In the genomic region with DNA sequence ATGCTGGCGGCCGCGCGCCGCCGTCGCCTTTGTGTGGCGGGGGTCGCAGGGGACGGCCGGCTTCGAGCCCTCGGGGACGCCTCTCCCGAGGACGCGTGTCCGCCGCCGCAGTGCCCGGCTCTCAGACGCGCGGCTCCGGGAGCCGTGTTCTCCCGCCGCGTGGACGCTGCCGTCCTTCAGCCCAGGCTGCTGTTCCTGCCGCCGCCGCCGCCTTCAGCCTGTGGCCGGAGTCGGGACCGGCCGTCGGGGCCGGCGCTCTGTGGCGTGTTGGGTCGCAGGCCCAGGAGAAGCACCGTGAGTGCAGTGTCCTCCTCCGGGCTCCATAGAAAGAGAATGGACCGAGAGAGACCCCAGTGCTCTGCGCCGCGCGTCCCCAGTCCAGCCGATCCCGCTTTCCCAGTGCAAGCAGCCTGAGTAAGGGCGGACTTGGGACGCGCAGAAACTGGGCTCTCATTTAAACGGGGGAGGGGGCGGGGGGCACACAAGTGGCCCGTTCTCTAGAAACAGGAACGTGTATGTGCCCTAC, we compare ENCODE assay signal across 8 mouse cellular contexts. TPM values are rescaled to one million over a fixed set of nuclear protein-coding genes. Genes with fewer than 3 reads are reported as not detected.
DNase-seq lines count a peak whose midpoint lies in the region; ATAC-seq and TF ChIP-seq lines count a peak whose summit lies in the region.

No protein-coding gene starts in this region.

- peak overlapping the region; percentile 72 for H3K9ac ChIP-seq in CH12.LX (ENCODE audit: insufficient read depth, low read depth)
- peak overlapping the region; percentile 97 for H3K9ac ChIP-seq in embryonic facial prominence, embryonic 14.5 days (ENCODE audit: low read depth, low read length)
- peak overlapping the region; percentile 87 for H3K9ac ChIP-seq in heart, embryonic 16.5 days (ENCODE audit: low read length)
- peak overlapping the region; percentile 77 for H3K9ac ChIP-seq in liver, postnatal 0 days (replicated peaks)
- peak overlapping the region; percentile 95 for H3K9ac ChIP-seq in neural tube, embryonic 12.5 days

- WGBS in embryonic facial prominence, embryonic 14.5 days: under 1% methylated on average over 12 of the region's 60 CpGs
- WGBS in heart, embryonic 16.5 days: under 1% methylated on average over 60 of the region's 60 CpGs
- WGBS in liver, postnatal 0 days (ENCODE audit: insufficient replicate concordance): 2% methylated on average over 44 of the region's 60 CpGs
- under 1% methylated on average over 60 of the region's 60 CpGs for WGBS in neural tube, embryonic 12.5 days

- peaks cover 2% of the 10 kb centered on the region; the same call in 1 of the 2 replicates for H3K79me2 ChIP-seq in CH12.LX (replicated peaks; ENCODE audit: control insufficient read depth, extremely low read depth, insufficient read depth, poor library complexity, severe bottlenecking)

- H3K27ac ChIP-seq in CH12.LX (ENCODE audit: insufficient read depth, low read depth): no peak overlapping the region
- H3K27ac ChIP-seq in embryonic facial prominence, embryonic 14.5 days (replicated peaks; ENCODE audit: low read depth, low read length): peak overlapping the region; percentile 96
- peak overlapping the region; percentile 91 for H3K27ac ChIP-seq in heart, embryonic 16.5 days (ENCODE audit: low read length)
- peak overlapping the region; percentile 88 for H3K27ac ChIP-seq in liver, postnatal 0 days (ENCODE audit: low read depth)
- H3K27ac ChIP-seq in neural tube, embryonic 12.5 days: peak overlapping the region; percentile 99

- TF ChIP-seq CTCF in CH12.LX (conservative IDR thresholded peaks at IDR 0.05 in 1 of 2, IDR thresholded peaks at IDR 0.05 in 1 of 2; ENCODE audit: low read depth in 2 of 2, low read length in 2 of 2): no peak
- TF ChIP-seq CTCF in liver, postnatal 0 days (IDR thresholded peaks at IDR 0.05; ENCODE audit: low read depth): no peak

- no peak for TF ChIP-seq POLR2A in CH12.LX (IDR thresholded peaks at IDR 0.05; ENCODE audit: low read depth, low read length)

- DNase-seq in CH12.LX (ENCODE audit: extremely low read depth): peak; percentile 35
- peak; percentile 83 for DNase-seq in adrenal gland, adult 2 months
- peak; percentile 65 for DNase-seq in embryonic facial prominence, embryonic 14.5 days (ENCODE audit: low spot score)
- DNase-seq in kidney, postnatal 14 days: peak; percentile 68
- peak; percentile 64 for DNase-seq in liver, postnatal 0 days
- peak; percentile 64 for DNase-seq in yolk sac, embryonic 10.5 days (ENCODE audit: low spot score)

- TF ChIP-seq RAD21 in CH12.LX (IDR thresholded peaks at IDR 0.05; ENCODE audit: low read depth, low read length): no peak

- H3K36me3 ChIP-seq in CH12.LX (replicated peaks in 1 of 2; ENCODE audit: control insufficient read depth in 1 of 2, insufficient read depth in 1 of 2, low read length in 1 of 2): peaks cover 0 to 4% of the 10 kb centered on the region in 2 experiments
- peaks cover 2% of the 10 kb centered on the region; the same call in 1 of the 2 replicates for H3K36me3 ChIP-seq in embryonic facial prominence, embryonic 14.5 days (ENCODE audit: control insufficient read depth, insufficient read depth, low read length)
- 0 out of 2 replicates have a peak, but pooled peaks cover 2% of the 10 kb centered on the region for H3K36me3 ChIP-seq in heart, embryonic 16.5 days (ENCODE audit: control insufficient read depth, insufficient read depth)
- H3K36me3 ChIP-seq in liver, postnatal 0 days (replicated peaks; ENCODE audit: insufficient read depth, low read length): no peaks in the 10 kb centered on the region
- peaks cover 2% of the 10 kb centered on the region; the same call in 1 of the 2 replicates for H3K36me3 ChIP-seq in neural tube, embryonic 12.5 days

- in situ Hi-C loops in CH12.LX (cut with MboI; ENCODE audit: low pct_ligation_motif_present, low pct_unique_long_range_greater_than_20kb, low sequenced_read_pairs): no loop called here

- TF ChIP-seq EP300 in CH12.LX (IDR thresholded peaks at IDR 0.05; ENCODE audit: low read length): no peak
- TF ChIP-seq EP300 in liver, postnatal 0 days (IDR thresholded peaks at IDR 0.05; ENCODE audit: low read depth): no peak

- peak overlapping the region; percentile 65 for H3K4me2 ChIP-seq in CH12.LX (ENCODE audit: insufficient read depth, low read depth, poor library complexity, severe bottlenecking)
- peak overlapping the region; percentile 64 for H3K4me2 ChIP-seq in embryonic facial prominence, embryonic 14.5 days (ENCODE audit: low read depth, low read length)
- peak overlapping the region; percentile 82 for H3K4me2 ChIP-seq in heart, embryonic 16.5 days (ENCODE audit: low read depth, low read length)
- H3K4me2 ChIP-seq in liver, postnatal 0 days (ENCODE audit: low read depth, low read length): peak overlapping the region; percentile 92
- H3K4me2 ChIP-seq in neural tube, embryonic 12.5 days (replicated peaks): peak overlapping the region; percentile 75

- dilution Hi-C loops in CH12.LX (cut with MboI; ENCODE audit: extremely low pct_ligation_motif_present, extremely low pct_unique_long_range_greater_than_20kb, low sequenced_read_pairs): no loop called here

- no peaks in the 10 kb centered on the region for H3K27me3 ChIP-seq in CH12.LX (replicated peaks)
- H3K27me3 ChIP-seq in embryonic facial prominence, embryonic 14.5 days (replicated peaks; ENCODE audit: control insufficient read depth, insufficient read depth, low read length): no peaks in the 10 kb centered on the region
- H3K27me3 ChIP-seq in heart, embryonic 16.5 days (ENCODE audit: control insufficient read depth, insufficient read depth, low read length): no peaks in the 10 kb centered on the region
- no peaks in the 10 kb centered on the region for H3K27me3 ChIP-seq in liver, postnatal 0 days (ENCODE audit: insufficient read depth, low read length)
- no peaks in the 10 kb centered on the region for H3K27me3 ChIP-seq in neural tube, embryonic 12.5 days (replicated peaks)

- peak; percentile 45 for ATAC-seq in embryonic facial prominence, embryonic 14.5 days (ENCODE audit: low read depth)
- peak; percentile 62 for ATAC-seq in heart, embryonic 16.5 days (replicated peaks; ENCODE audit: extremely low read depth, insufficient read depth, low FRiP score)
- ATAC-seq in liver, postnatal 0 days: peak; percentile 64
- ATAC-seq in neural tube, embryonic 12.5 days (ENCODE audit: low FRiP score, low read depth): peak; percentile 56

- no peaks in the 10 kb centered on the region for H3K9me3 ChIP-seq in CH12.LX (replicated peaks; ENCODE audit: low read length)
- no peaks in the 10 kb centered on the region for H3K9me3 ChIP-seq in embryonic facial prominence, embryonic 14.5 days (ENCODE audit: control insufficient read depth, low read length)
- no peaks in the 10 kb centered on the region for H3K9me3 ChIP-seq in heart, embryonic 16.5 days (replicated peaks; ENCODE audit: control insufficient read depth, low read length)
- no peaks in the 10 kb centered on the region for H3K9me3 ChIP-seq in liver, postnatal 0 days (ENCODE audit: low read length)
- H3K9me3 ChIP-seq in neural tube, embryonic 12.5 days: no peaks in the 10 kb centered on the region

- peak overlapping the region; percentile 64 to 97 (median 87) for H3K4me3 ChIP-seq in CH12.LX (replicated peaks in 1 of 3; ENCODE audit: low read depth in 2 of 3, low read length in 2 of 3, poor library complexity in 1 of 3)
- peak overlapping the region; percentile 86 for H3K4me3 ChIP-seq in embryonic facial prominence, embryonic 14.5 days (ENCODE audit: low read depth, low read length)
- H3K4me3 ChIP-seq in heart, embryonic 16.5 days (ENCODE audit: low read length): peak overlapping the region; percentile 76
- peak overlapping the region; percentile 79 for H3K4me3 ChIP-seq in liver, postnatal 0 days (ENCODE audit: low read depth, low read length)
- peak overlapping the region; percentile 63 for H3K4me3 ChIP-seq in neural tube, embryonic 12.5 days

- H3K4me1 ChIP-seq in CH12.LX (ENCODE audit: control insufficient read depth in 1 of 2, insufficient read depth in 2 of 2): peaks cover 3 to 40% of the 10 kb centered on the region in 2 experiments; a peak in 3 of 4 replicates
- H3K4me1 ChIP-seq in embryonic facial prominence, embryonic 14.5 days (ENCODE audit: control insufficient read depth, insufficient read depth, low read length): peaks cover 8% of the 10 kb centered on the region
- H3K4me1 ChIP-seq in heart, embryonic 16.5 days (ENCODE audit: control insufficient read depth, insufficient read depth, low read length): peaks cover 10% of the 10 kb centered on the region
- H3K4me1 ChIP-seq in liver, postnatal 0 days (ENCODE audit: insufficient read depth): peaks cover 11% of the 10 kb centered on the region
- H3K4me1 ChIP-seq in neural tube, embryonic 12.5 days: peaks cover 12% of the 10 kb centered on the region

TF ChIP-seq in CH12.LX, 34 proteins besides CTCF, POLR2A, EP300 and RAD21:
- TF ChIP-seq ZNF384 (IDR thresholded peaks at IDR 0.05; ENCODE audit: low read depth, low read length) (no peak), MEF2A (IDR thresholded peaks at IDR 0.05; ENCODE audit: borderline replicate concordance, low read depth, low read length) (no peak), ZC3H11A (IDR thresholded peaks at IDR 0.05; ENCODE audit: low read depth, low read length) (no peak), ETS1 (conservative IDR thresholded peaks at IDR 0.05; ENCODE audit: low read depth, low read length) (no peak), KAT2A (IDR thresholded peaks at IDR 0.05; ENCODE audit: insufficient replicate concordance, low read length) (no peak), TCF12 (IDR thresholded peaks at IDR 0.05; ENCODE audit: low read depth, low read length) (no peak), MXI1 (IDR thresholded peaks at IDR 0.05; ENCODE audit: low read depth, low read length) (peak; percentile 51), UBTF (IDR thresholded peaks at IDR 0.05; ENCODE audit: low read depth, low read length) (0 out of 2 replicates have a peak, but pooled peaks have one; percentile 83), MAFK (IDR thresholded peaks at IDR 0.05; ENCODE audit: insufficient replicate concordance, low read length) (no peak), MAX (IDR thresholded peaks at IDR 0.05; ENCODE audit: low read length) (no peak), GABPA (IDR thresholded peaks at IDR 0.05; ENCODE audit: insufficient replicate concordance, low read depth, low read length) (no peak)

RNA-seq across cellular contexts. Expression of gene Slc4a7, which starts 1.3 kb away (rescaled TPM):
- total RNA-seq in CH12.LX (2012; rRNA removed): 13.6 and 13.9 TPM in 2 replicates
- total RNA-seq in CH12.LX (2014; rRNA removed): 17.6 and 21.4 TPM in 2 replicates
- polyA plus RNA-seq in CH12.LX (2012; ENCODE audit: insufficient read length, low read depth): 15.5 and 19.0 TPM in 2 replicates
- total RNA-seq in adrenal gland, adult 2 months (2021): 10 to 100 TPM; 16.9 to 26.5 TPM
- 17.0 and 24.0 TPM in 2 replicates for polyA plus RNA-seq in adrenal gland, adult 2 months (2012; rRNA removed)
- polyA plus RNA-seq in embryonic facial prominence, embryonic 14.5 days (2014; fragmentation: Nextera tagmentation; extraction: Ambion mirVana): 10.7 and 13.9 TPM in 2 replicates
- polyA plus RNA-seq in heart, embryonic 16.5 days (2015; fragmentation: Nextera tagmentation; extraction: Ambion mirVana): 9.8 and 11.2 TPM in 2 replicates
- polyA plus RNA-seq in liver, postnatal 0 days (2015; fragmentation: Nextera tagmentation; extraction: Ambion mirVana): 2.7 and 4.3 TPM in 2 replicates
- polyA plus RNA-seq in neural tube, embryonic 12.5 days (2016; fragmentation: Nextera tagmentation; extraction: Ambion mirVana): 36.3 and 41.4 TPM in 2 replicates
